Mouse (Mus musculus): ENCODE measurements around the gene Nol8.

Nol8 gene

DNA sequence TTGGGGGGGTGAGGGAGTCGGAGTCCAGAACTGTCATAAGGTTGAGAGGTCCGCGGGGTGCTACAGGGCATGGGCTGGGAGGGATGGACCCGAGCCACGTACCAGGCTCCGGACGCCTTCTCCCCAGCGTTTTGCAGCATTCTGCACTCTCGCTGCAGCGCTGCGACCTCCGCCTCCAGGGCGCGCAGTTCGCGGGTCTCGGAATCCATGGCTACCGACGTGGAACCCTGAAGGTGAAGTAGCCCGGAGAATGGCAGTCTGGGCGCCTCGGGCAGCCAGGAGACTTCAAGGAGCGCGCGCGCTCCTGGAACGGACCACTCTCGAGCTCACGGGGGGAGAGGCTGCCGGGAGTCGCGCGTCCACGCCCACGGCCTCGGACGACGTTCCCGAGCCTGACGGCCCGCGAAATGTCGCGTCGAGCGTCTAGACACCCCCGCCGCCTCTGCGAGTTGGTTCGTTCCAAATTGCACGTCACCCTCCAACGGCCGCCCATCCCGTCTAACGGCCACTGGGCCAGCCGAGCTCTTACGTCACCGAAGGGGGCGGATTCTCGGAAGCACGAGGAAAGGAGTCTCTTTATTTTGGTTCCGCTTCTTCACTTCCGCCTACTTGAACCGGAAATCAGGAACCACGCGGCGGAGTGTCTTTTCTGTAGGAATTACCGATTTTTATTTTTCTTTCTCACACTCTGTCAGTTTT, at the start of gene Nol8, which contains the start of gene Cenpp:
Gene Nol8, plus strand, starts transcription at position 598 of the 699 bp plus-strand sequence.
Gene Cenpp, minus strand, starts transcription at position 305 of the 699 bp plus-strand sequence.
- DNase-seq: peak; percentile 99

DNA sequence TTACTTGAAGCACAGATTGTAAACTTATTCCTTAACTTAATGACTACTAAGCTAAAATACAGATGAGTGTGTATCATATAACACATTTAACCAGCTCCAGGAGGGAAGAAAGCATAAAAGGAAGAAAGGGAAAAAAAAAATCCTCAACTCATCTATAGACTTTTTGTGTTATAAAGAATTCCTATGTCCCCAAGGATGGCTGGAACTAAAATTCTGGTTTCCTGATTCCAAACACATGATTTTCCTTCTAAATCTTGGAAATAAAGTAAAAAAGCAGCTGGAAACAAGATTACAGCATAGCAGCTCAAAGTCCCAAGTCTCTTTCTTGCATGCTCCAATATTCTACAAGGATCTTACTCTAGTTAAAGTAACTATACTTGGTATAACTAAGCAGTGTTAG, 49.3 kb upstream of the Nol8 start:
- no peak for DNase-seq

DNA sequence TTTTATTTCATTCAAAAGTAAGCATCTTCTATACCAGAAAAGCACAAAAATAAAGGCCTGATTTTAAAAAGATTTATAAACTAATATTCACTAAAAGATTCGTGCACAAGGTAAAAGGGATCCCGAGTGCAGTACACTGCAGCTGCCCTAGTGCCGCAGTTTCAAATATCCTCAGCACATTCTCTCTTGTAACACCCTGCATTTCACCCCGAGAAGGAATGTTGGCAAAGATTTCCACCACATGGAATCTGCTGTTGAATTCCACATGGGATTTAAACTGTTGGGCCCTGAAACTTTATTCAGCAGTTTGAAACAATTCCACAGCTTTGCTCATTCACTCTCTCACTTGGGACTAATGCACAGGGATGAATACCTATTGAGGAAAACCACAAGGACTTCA, 45.2 kb upstream of the Nol8 start, which contains the start of gene Ogn:
Gene Ogn, plus strand, starts transcription at position 333 of the 400 bp plus-strand sequence.
- DNase-seq: no peak

DNA sequence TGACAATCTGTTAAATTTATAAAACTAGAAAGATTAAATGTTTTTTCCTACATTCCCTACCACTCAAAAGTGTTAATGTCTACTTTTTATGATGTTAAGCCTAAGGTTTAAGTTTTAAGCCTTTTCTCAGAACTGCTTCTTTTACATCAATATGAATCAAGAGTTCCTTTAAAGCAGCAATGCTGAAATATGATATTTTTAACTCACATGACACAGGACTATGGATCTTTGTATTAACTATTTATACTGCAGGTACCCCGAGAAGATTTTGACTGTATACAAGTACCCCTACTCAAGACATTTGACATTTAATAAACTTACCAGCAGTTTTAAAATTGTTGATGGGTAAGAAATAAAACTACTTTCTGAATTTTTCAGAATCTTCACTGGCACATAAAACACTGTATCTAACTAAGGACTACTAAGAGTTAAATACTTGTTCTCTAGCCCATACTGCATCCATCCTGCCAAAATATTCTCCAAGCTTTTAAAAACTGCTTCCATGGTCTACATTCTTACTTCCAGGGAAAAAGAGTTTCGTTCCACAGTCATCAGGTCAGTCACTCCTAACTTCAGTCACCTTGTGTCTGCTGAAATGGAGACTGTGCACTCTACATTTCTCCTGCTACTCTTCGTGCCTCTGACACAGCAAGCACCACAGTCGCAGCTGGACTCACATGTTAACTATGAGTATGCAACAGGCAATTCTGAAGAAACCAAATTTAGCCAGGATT, 44.1 kb upstream of the Nol8 start:
- DNase-seq: no peak

DNA sequence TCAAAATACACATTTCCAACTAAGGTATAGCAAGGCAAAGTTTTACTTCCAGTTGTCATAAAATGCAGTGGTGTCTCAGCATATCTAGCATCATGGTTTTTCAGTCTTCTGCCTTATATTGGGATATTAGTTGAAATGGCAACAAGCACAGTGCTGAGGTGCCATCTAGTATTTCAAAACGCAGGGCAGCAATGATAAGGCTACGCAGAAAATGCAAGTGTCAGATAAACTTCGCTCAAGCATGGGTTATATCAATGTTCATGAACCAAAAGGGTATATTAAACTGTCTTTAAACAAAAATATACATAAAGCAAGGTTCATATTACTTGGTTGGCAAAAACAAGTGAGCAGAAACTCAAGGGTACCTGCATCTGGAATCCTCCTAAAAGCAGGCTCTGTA, 35.9 kb upstream of the Nol8 start:
- DNase-seq: peak; percentile 19

DNA sequence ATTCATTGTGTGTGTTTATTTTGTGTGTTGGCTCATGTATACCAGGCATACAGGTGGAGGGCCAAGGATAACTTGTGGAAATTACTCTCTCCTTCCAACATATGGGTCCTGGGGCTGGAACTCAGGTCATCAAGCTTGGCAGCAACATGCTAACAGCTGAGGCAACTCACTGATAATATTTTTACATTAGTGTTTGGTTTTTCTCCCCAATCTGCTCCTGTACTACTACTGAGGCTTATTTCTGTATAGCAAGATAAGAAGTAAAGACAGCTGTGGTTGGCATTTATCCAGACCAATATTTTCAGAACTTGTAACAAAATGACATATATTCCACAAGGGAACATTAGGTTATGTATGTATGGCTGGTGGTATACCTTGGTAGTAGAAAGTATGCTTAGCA, 34.5 kb upstream of the Nol8 start:
- DNase-seq: no peak

DNA sequence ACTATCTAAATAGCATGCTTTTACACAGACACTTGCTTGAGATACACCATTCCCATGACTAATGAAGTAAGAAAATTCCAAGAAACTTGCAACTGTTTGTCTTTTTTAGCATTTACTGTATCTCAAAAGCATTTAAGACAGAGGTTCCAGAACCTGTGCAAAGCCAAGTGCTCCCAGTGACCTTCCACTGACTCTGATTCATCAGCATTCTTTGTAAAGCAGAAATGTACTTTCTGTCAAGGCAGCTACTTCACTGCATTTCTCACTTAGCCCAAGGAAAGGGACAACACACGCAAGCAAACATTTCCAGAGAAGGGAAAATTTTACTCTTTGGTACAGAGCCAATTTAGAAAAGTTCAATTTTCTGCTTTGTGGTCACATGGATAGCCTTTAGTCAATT, 29.7 kb upstream of the Nol8 start:
- no peak for DNase-seq

DNA sequence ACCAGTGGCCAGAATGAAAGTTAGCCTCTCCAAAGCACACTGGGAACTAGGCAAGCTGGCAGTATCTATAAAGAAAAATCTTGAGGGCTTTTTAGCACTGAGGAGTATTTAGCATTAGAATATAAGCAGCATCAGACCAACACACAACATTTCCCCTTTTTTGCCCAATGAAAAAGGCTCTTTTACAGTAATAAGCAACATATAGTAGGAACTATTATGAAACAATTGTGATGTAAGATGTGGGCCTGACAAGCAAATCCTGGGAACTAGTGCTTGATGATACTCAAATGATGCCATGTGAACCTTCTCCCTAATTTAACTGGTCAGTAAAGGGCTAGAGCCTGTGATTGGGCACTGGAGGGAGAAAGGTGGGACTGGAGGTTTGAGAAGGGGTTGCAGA, 24.7 kb upstream of the Nol8 start:
- DNase-seq: no peak

DNA sequence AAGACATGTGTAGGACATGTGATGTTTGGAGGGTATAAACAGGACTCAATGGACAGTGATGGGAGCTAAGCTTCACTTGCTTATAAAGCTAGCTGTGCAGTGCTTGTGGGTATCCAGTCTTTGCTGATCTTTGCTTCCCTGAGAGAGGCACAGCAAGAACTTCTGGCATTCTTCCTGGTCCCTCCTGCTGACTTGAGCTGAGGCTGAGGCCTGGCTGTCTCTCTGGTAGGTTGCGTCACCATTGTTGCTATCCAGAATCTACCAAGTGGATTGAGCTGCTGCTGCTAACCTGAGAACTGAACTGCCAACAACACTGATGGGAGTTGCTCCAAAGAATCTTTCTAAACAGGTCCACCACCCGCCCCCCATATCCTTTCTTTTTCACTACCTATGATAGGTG, 23.8 kb upstream of the Nol8 start:
- DNase-seq: no peak

DNA sequence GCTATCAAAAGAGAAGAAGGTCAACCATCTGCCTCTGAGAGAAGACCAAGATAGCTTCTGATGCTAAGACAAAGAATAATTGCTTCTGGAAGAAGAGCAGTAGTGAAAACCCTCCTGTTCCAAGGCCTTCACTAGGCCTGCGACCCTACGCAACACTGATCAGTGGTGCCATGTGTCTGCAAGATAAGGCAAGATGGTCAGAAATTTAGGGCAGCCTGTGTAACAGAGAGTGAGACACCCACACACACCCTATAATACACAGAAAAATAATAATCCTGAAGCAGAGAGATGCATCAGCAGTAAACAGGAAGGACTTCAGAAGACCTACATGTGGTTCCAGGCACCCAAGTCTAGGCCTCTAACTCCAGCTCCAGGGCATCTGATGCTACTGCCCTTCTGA, 12.9 kb upstream of the Nol8 start:
- DNase-seq: peak; percentile 46

DNA sequence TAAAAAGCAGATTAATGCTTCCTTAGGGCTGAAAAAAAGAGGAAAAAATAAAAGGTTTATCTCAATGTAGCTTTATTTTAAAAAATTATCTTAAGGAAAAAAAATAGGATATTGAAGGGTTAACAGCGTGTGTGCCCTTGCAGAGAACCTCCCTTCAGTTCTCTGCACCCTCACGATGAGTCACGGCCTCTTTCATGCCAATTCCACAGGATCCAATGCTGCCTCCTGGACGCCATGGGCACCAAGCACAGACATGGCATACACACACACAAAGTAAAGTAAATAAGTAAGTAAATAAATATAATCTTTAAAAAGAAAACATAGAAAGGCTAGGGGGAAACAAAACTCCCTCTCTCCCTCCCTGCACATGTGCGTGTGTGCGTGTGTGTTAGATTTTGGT, 10.2 kb upstream of the Nol8 start:
- no peak for DNase-seq

DNA sequence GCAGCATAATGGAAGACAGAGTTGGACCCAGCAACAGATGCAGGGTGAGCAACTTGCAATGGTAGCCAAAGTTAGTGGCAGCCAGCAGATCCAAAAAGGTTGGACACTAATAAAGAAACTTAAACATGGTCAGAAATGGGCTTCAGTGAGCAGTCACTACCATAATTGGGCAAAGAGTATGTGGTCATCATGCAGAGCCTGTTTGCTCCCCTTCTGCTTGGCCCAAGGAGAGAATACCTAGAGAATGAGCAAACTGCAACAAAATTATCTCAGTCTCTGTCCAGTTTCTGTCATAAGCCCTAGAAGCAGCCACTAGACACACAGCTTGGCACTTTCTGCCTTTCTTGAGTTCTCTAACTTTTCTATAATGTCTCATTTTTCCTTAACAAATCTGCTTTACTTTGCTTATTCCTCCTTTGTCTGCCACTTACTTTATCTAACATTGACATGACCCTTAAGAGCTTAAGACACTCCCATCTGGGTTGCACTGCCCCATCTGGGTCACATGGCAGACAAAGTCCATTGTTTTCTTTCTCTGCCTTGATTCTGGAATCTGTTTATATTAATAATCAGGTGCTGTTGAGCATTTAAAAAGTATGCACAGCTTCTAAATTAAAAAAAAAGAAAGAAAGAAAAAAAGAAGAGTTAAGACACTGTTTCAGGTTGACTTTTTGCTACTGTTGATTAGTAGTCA, 9.1 kb upstream of the Nol8 start:
- no peak for DNase-seq

DNA sequence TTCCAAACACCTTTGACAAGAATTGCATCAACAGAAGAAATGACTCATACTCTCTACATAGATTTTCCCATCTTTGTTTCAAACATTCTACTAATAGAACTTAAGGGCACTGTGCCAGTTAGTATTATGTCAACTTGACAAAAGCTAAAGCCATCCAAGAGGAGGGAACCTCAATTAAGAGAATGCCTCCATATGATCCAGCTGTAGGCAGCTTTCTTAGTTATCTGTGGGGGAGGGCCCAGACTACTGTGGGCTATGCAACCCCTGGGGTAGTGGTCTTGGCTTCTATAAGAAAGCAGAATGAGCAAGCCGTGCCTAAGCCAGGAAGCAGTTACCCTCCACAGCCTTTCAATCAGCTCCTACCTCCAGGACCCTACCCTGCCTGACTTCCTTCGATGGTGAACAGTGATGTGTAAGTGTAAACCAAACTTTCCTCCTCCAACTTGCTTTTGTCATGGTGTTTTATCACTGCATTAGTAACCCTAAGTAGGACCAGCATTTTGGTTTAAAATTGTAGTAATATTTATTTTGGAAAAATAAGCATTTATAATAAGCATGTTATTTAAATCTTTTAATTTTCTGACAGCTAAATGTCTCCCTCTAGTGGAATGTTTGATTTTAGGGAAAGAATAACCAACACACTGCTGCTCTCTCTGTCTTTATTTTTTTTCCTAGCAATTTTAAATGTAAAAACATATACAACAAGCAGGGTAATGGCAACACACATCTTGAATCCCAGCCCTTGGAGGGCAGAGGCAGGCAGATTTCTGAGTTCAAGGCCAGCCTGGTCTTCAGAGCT, 7.9 kb upstream of the Nol8 start:
- no peak for DNase-seq

DNA sequence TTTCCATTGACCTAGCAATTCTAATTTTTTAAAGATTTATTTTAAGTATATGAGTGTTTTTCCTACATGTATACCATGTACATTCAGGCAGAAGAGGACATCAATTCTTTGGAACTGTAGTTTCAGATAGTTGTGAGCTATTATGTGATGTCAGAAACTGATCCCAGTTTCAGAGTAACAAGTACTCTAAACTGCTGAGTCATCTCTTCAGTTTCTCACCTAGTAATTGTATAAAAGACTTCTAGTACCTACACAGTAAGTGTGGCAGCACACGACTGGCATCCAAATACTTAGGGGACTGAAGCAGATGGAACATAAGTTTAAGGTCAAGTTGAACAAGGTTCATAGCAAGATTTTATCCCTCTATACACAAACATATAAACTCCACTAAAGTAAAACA, 6.9 kb upstream of the Nol8 start:
- DNase-seq: no peak

DNA sequence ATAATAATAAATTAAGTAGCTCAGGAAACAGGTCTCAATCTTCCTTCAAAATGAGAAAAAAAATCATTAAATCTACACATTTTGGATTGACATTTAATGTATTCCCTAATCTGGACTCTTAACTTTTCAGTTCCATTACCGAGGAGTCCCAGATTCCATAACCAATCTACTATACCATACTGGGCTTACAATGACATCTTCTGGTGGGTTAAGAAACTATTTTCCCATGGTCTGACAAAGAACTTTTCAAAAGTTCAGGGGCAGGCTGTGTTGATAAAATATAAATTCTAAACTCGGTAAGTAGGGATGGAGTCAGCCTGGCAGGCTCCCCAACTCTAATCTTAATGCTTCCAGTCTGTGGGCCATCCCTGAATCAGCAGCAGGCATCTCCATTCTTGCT, 1.7 kb upstream of the Nol8 start:
- no peak for DNase-seq

DNA sequence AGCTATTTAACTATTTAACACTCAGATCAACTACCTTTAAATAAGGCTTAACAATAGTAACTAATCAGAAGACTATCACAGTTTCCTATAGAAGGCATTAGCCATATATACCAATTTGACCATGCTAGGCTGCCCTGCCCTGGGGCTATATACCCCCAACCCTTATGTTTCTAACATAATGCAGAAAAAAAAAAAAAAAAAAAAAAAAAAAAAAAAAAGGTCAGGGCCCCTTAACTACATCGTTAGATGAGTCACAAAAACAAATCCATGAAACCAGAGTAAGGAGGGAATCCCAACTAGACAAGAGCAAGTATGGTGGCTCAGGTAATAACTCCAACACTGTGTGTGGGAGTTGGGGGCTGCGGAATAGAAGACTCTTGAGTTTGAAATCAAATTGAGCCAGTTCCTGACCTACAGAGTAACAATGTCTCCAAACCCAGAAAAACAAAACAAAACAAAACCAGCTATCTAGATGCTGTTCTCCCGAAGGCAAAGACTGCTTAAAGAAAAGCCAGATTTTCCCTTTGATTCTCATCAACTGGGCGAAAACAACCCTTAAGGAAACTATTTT, 1.0 kb upstream of the Nol8 start:
- no peak for DNase-seq

DNA sequence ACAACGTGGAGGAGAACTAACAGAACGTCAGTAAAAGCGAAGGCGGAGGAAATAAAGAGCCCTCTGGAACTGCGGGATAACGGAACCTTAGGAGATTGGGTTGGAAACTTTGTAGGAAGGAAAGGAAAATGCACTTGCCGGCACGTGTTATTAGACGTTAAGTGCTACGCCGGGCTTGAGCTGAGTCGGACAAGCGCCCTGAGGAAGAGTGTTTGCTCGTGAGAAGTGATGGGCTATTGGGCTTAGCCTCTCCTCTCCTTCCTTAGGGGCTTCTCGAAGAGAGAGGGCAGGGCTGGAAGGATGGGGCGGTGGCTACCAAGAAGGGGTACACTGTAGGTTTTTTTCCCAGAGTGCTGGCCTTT, 283 bp downstream of the Nol8 start:
- DNase-seq: peak; percentile 54

DNA sequence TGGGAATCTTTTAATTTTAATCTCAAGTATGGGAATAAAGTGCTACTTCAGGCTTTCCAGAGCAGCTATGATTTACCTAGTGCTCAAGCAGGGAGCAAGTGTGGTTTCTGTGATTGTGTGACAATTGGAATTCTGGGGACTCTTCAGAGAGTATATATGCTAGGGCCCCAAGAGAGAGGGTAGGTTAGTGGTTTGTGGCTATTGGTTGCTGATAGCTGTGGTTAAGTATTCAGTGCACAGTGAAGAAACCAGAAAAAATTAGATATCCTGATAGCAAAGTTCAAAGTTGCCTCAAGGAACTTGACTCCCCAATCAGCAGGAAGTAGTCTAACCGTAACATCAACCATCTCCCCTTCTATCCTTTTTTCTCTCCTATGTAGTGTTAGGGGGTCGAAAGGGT, 24.9 kb downstream of the Nol8 start:
- DNase-seq: no peak

DNA sequence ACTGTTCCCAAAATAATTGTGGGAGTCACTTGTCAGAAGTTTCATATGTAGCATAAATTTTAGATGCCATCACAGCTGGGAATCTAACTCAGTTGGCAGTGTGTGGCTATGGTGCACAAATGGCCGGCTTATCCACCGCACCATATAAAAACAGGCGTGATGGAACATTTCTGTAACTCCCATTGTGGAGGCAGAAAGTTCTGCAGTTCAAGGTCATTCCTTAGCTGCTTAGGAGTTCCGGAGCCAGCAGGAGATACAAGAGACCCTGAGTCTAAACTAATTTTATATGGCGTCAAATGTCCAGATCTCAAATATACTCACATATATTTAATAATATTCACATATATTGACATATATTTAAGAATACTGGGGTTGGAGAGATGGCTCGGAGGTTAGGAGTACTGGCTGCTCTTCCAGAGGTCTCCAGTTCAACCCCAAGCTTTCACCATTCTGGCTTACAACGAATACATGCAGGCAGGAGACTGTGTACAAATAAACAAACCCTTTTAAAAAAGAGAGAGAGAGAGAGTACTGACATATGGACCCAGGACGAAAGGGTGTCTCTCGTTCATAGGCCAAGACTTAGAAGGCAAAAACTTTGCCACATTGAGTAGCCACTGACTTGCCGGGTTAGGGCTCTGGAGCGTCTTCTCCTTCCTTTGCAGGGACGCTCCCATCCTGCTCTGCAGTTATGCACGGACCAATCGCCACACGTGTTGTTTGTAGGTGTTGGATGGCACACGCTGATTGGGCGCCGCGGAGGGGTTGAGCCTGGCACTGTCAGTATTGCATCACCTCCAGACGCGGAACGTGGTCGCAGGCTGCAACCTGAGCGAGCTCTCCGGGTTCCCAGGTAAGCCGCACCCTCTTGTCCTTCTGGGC, 28.7 kb downstream of the Nol8 start, which contains the start of gene Iars:
Gene Iars, plus strand, starts transcription at position 750 of the 882 bp plus-strand sequence.
- DNase-seq: peak; percentile 97

DNA sequence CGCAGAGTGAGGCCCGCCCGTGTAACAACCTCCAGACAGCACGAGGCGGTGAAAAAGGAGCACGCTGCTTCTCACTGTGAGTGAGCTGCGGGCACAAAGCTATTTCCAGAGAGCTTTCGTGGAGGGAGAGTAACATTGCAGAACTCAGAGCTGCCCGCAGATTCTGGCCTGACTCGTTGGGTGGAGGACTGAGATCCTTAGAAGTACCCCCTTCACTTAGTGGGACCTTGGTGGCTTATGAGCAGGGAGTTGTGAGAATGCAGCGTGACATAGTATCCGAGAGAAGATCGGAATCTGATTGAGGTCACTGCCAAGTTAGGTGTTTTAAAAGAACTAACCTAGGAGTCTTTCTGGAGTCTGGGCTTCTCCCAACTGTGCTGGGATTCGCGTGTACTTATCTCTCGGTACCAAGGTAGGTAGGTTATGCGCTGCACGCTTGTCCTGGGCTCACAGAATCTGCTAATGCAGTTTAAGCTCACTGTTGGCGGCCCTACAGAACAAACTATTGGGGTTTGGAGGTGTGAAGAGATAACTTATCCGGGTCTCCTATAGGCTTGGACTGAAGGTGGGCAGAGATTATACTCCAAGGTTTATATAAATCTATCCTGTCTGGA, 29.5 kb downstream of the Nol8 start:
- peak; percentile 29 for DNase-seq

DNA sequence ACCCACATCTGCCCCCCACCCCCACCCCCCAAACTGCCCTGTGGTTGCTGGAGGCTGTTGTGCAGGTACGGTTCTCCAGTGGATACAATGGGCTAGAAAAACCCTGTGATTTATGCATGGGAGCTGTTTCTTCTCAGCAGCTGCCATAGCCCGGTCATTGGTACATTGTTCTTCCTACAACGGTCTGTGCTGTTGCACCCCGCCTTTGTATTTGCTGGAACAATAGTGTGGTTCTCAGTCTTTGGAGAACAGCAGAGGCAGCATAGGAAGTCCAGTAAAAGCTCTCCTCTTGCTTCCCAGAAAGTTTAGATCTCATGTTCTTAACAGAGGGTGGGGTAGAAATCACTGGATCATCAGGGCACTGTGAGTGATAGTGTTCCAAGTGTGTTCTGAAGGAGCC, 31.4 kb downstream of the Nol8 start:
- DNase-seq: no peak

Measured in liver (tissue).